Mouse (Mus musculus) liver, adult 2 months (tissue): ENCODE data around the gene Gm45808.

ENCODE experiments used
- CTCF ChIP-seq: fragments of 200-500 bp; IDR thresholded peaks from 2 replicates; pipeline ENCODE4 v1.5.1; 2011; ENCODE audit warnings: low read depth, low read length, control low read depth
- POLR2A ChIP-seq: fragments of 200-500 bp; IDR thresholded peaks from 2 replicates; pipeline ENCODE4 v1.6.1; 2011; ENCODE audit warnings: low read length, control low read depth; ENCODE audit not compliant: insufficient read depth; ENCODE audit errors: extremely low read depth

GRCm38 (mm10) chr7:45461326-45461725, 25.3 kb downstream of the Gm45808 start:
- TF ChIP-seq CTCF, result no peak
- TF ChIP-seq POLR2A, result no peak
